Mouse (Mus musculus) gastrocnemius, adult 2 months (tissue): ENCODE data around the gene Fbxw11. TPM values are rescaled to one million over a fixed set of nuclear protein-coding genes. Genes with fewer than 3 reads are reported as not detected.
A peak's percentile ranks its signal among the peaks of the same experiment; 100 is the strongest.
"Not testable (repeated sequence)": the region's sequence is repeated elsewhere in the genome, so short reads cannot be mapped to it uniquely, and the experiment has no call there.

Experiments
- DNase-seq: peaks from one replicate; pipeline ENCODE4 v3.0.0; 2022
- H3K27ac ChIP-seq: fragments of 200-600 bp; 2 replicates; pipeline ENCODE4 v1.8.1; 2022; ENCODE audit warnings: mild to moderate bottlenecking
- H3K4me3 ChIP-seq: fragments of 200-600 bp; 2 replicates; pipeline ENCODE4 v1.8.1; 2022; ENCODE audit warnings: mild to moderate bottlenecking, moderate library complexity
- CTCF ChIP-seq: fragments of 200-600 bp; IDR thresholded peaks from 2 replicates; pipeline ENCODE4 v1.8.1; 2022; ENCODE audit warnings: antibody characterized with exemption, mild to moderate bottlenecking, moderate library complexity
- intact Hi-C: fragments of 180-260 bp; cut with DNase I; formaldehyde crosslinking; loops from one replicate; pipeline ENCODE4 v1.15.1; 2025
- total RNA-seq, 2 experiments: library from RNA; stranded (reverse); gene quantifications; 2 replicates each; pipeline ENCODE4 v1.2.3; 2021

Gene Fbxw11
- total RNA-seq, 2 experiments from 2014 or later = 56.9 to 68.9 TPM

DNA sequence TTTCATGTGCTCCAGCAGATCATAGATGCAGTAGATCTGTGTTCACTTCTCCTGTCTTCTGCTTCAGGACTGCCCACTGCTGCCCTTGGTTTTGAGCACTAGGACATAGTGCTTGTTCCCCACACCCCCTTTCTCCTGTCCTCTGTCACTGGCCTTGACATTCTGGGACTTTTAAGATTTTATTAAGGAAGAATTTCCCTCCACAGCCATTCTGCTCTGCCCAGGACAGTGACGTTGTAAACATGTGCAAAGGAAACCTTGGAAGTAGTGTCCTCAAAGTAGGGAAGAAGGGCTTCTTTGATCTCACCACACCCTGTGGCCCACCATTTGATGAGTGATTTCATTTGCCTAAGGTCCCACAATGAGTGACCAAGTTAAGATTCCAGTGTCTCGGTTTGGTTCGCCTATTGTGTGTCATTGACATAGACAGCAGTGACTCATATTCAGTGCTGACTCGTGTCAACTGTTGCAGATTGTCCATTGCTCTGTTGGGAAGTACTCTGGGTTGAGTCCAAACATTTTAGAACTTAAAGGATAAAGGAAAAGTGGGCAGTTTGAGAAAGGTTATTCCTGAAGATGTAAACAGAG, 64.0 kb downstream of the Fbxw11 start:
- DNase-seq = no peak
- intact Hi-C loops = loop anchor here (5.0 to 10.0 kb wide), 2 partner anchors 64 to 172 kb away; partner anchors contain the start of genes Efcab9, Fbxw11 and Stk10
- Histone ChIP-seq H3K4me3 (no peak overlapping the region), H3K27ac (peak overlapping the region; percentile 16)
- no peak for TF ChIP-seq CTCF

GRCm38 (mm10) chr11:32707481-32707880, 65.0 kb downstream of the Fbxw11 start:
- no peak for TF ChIP-seq CTCF
- intact Hi-C loops = loop anchor here (5.0 to 10.0 kb wide), 2 partner anchors 65 to 173 kb away; partner anchors contain the start of genes Efcab9, Fbxw11 and Stk10
- Histone ChIP-seq H3K4me3 (no peak overlapping the region), H3K27ac (peak overlapping the region; percentile 38; the same call in 1 of the 2 replicates)
- no peak for DNase-seq

DNA sequence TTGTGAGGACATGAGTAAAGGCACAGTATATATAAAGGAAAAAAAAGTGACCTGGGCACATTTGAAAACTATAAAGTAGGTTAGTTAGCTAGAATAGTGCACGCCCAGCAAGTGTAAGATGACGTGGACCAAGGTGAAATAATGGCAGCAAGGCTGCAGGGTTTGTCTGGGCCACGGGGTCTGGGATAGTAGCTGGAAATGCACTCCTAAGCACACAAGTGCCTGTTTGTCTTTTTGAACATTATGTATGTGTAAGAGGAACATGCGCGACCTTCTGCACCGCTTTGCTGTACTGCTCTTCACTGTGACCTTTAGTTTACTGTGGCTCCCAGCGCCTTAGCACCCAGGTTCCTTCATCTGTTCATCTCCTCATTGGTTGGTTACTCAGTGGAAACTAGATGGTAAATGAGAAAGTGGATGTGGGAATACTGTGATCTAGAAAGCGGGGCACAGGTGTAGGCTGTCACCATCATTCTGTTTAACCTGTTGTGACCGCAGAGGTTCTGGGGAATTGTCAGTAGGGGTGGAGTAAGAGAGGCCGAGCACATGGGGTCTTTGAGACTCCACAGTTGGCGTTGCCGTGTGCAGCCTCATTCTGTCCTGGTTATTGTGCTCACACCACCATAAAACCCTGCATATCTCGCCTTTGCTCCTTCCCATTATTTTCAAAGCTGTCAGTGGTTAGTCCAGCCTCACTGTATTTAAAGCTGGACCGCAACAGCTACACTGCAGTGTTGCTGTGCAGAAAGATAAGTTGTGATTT, 66.4 kb downstream of the Fbxw11 start:
- Histone ChIP-seq H3K27ac (peak overlapping the region; percentile 50), H3K4me3 (no peak overlapping the region)
- intact Hi-C loops = loop anchor here (1.0 to 10.0 kb wide), 3 partner anchors 67 to 174 kb away; partner anchors contain the start of genes Efcab9, Fbxw11 and Stk10
- no peak for DNase-seq
- TF ChIP-seq CTCF = no peak

GRCm38 (mm10) chr11:32709563-32709962, 67.0 kb downstream of the Fbxw11 start:
- DNase-seq = no peak
- peak; percentile 85 for TF ChIP-seq CTCF
- intact Hi-C loops = loop anchor here (1.0 to 10.0 kb wide), 3 partner anchors 67 to 175 kb away; partner anchors contain the start of genes Efcab9, Fbxw11 and Stk10

GRCm38 (mm10) chr11:32714230-32714629, 71.7 kb downstream of the Fbxw11 start:
- Histone ChIP-seq H3K4me3 (no peak overlapping the region), H3K27ac (no peak overlapping the region)
- DNase-seq = peak; percentile 32
- TF ChIP-seq CTCF = peak; percentile 82
- intact Hi-C loops = loop anchor here (2.0 to 5.0 kb wide), 2 partner anchors 262 to 435 kb away; no protein-coding TSS in a partner anchor

More at GRCm38 (mm10) chr11:32709563-32709962, 67.0 kb downstream of the Fbxw11 start:
- Histone ChIP-seq H3K4me3 (no peak overlapping the region), H3K27ac (peak overlapping the region; percentile 50; the same call in 1 of the 2 replicates)

- intact Hi-C loops = loop anchor here (2.0 to 5.0 kb wide), 3 partner anchors 242 to 434 kb away; no protein-coding TSS in a partner anchor
- TF ChIP-seq CTCF = no peak
- DNase-seq = no peak
- Histone ChIP-seq H3K4me3 (no peak overlapping the region), H3K27ac (no peak overlapping the region)
These were observed 72.4 kb downstream of the Fbxw11 start for GRCm38 (mm10) chr11:32714896-32715295.

DNA sequence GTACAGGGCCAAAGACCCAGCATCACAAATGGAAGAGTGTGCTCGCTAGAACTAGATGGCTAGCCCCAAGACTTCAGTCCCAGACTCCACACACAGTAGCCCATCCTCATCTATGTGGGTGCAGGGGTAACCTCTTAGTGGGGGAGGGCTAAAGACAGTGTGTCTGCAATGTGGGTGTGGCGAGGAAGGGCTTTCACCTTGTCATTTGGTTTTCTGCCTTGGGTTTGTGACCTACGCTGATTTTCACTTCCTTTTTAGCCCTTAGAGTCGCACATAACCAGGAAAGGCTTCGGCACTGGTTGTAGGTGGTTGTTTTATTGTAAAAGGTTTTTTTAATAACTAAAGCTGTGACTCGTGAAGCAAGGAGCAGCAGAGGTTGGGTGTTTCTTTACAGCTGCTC, 73.0 kb downstream of the Fbxw11 start:
- intact Hi-C loops = loop anchor here (2.0 to 5.0 kb wide), 2 partner anchors 242 to 433 kb away; no protein-coding TSS in a partner anchor
- no peak overlapping the region for H3K27ac ChIP-seq
- DNase-seq = no peak
- TF ChIP-seq CTCF = no peak
- H3K4me3 ChIP-seq = no peak overlapping the region

GRCm38 (mm10) chr11:32715970-32716369, 73.4 kb downstream of the Fbxw11 start:
- H3K27ac ChIP-seq = no peak overlapping the region
- intact Hi-C loops = loop anchor here (2.0 to 5.0 kb wide), 2 partner anchors 241 to 433 kb away; no protein-coding TSS in a partner anchor
- no peak overlapping the region for H3K4me3 ChIP-seq

DNA sequence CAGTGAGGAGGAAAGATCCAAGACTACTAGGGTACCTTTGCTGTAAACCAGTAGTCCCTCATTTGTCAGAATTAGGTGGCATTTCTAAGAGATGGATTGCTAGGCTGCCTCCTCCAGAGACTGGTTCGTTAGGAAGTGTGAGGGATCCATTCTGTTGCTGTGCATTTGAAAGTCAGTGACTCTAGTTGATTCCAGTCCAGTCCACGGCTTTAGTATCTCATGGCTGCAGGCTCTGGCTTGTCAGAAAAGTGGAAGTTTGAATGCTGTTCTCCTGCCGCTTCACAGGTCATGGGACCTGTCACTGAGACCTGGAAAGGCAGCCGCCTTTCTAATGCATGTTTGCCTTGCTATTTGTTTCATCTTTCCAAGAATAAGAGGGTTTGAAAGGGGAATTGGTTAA, 74.4 kb downstream of the Fbxw11 start:
- Histone ChIP-seq H3K4me3 (no peak overlapping the region), H3K27ac (no peak overlapping the region)
- DNase-seq = no peak
- no peak for TF ChIP-seq CTCF
- intact Hi-C loops = loop anchor here (5.0 kb wide), 1 partner anchor 240 kb away; no protein-coding TSS in a partner anchor

More at GRCm38 (mm10) chr11:32715970-32716369, 73.4 kb downstream of the Fbxw11 start:
- no peak for DNase-seq
- TF ChIP-seq CTCF = no peak

- intact Hi-C loops = loop anchor here (5.0 kb wide), 1 partner anchor 240 kb away; no protein-coding TSS in a partner anchor
- not testable (repeated sequence) for H3K4me3 ChIP-seq, H3K27ac ChIP-seq
These were observed 75.2 kb downstream of the Fbxw11 start for GRCm38 (mm10) chr11:32717711-32718110.

GRCm38 (mm10) chr11:32718371-32718770, 75.8 kb downstream of the Fbxw11 start:
- peak; percentile 49 for DNase-seq
- H3K4me3 ChIP-seq = no peak overlapping the region
- H3K27ac ChIP-seq = no peak overlapping the region
- intact Hi-C loops = loop anchor here (5.0 kb wide), 1 partner anchor 239 kb away; no protein-coding TSS in a partner anchor
- no peak for TF ChIP-seq CTCF

More at GRCm38 (mm10) chr11:32717711-32718110, 75.2 kb downstream of the Fbxw11 start:
- DNase-seq = not testable (repeated sequence)

GRCm38 (mm10) chr11:32718979-32719378, 76.5 kb downstream of the Fbxw11 start:
- no peak for DNase-seq
- Histone ChIP-seq H3K4me3 (no peak overlapping the region), H3K27ac (no peak overlapping the region)
- intact Hi-C loops = loop anchor here (5.0 kb wide), 1 partner anchor 238 kb away; no protein-coding TSS in a partner anchor
- no peak for TF ChIP-seq CTCF
